Mouse (Mus musculus) Muller cell, postnatal 12 days (primary cell): ENCODE measurements at regions not wholly inside any gene's neighbourhood (a gene's known extent, or its start where the extent isn't known, plus 50 kb on each side); places are given as distances from the start of the nearest gene placed in this dataset.

Experiments
- DNase-seq: peaks from one replicate; pipeline ENCODE4 v3.0.0-alpha.2; 2015; ENCODE audit errors: inconsistent ontology term

GRCm38 (mm10) chr2:67332211-67332610 is 81.3 kb upstream of the Gm21830 start:
- DNase-seq: peak; percentile 90

- DNase-seq: peak; percentile 23
These were observed 68.8 kb upstream of the Gm21830 start for GRCm38 (mm10) chr2:67344711-67345110.
